Comparison of ENCODE assay signal across 15 mouse cellular contexts in genomic region chr7:19950589-19950988, GRCm38 (mm10). TPM values are rescaled to one million over a fixed set of nuclear protein-coding genes. Genes with fewer than 3 reads are reported as not detected.
DNase-seq lines count a peak whose midpoint lies in the region; ATAC-seq and TF ChIP-seq lines count a peak whose summit lies in the region.
"Had no signal": no experiment of that assay in that cellular context is flagged by ENCODE, and none has a peak within 500 bp of the region (broad histone marks: within the 10 kb centered on the region; RNA-seq: fewer than 3 reads in every experiment).

TSS of gene Igsf23 (minus strand) at chr7:19950756.

- no peak within 1 kb of the TSS for H3K9ac ChIP-seq in heart, embryonic 14.5 days (ENCODE audit: low read length)
- peak within 1 kb of the TSS; percentile 36; the same call in 1 of the 2 replicates for H3K9ac ChIP-seq in intestine, embryonic 16.5 days (ENCODE audit: low read depth, low read length)

- no peak within 1 kb of the TSS for H3K27ac ChIP-seq in heart, embryonic 14.5 days (replicated peaks in 1 of 2; ENCODE audit: control insufficient read depth in 1 of 2, insufficient read depth in 1 of 2, low read depth in 2 of 2, low read length in 2 of 2)
- H3K27ac ChIP-seq in spleen, adult 2 months (ENCODE audit: insufficient read depth, low read length): peak within 1 kb of the TSS; percentile 57
- peak within 1 kb of the TSS; percentile 7; the same call in 1 of the 2 replicates for H3K27ac ChIP-seq in intestine, embryonic 16.5 days (ENCODE audit: low read length)
- H3K27ac ChIP-seq: kidney, postnatal 0 days had no signal

- ATAC-seq in heart, embryonic 14.5 days (ENCODE audit: insufficient number of reproducible peaks, insufficient read depth, low FRiP score, low read depth): peak; percentile 55; the same call in 1 of the 2 replicates
- peak; percentile 73 for ATAC-seq in intestine, embryonic 16.5 days
- ATAC-seq: forebrain, embryonic 16.5 days had no signal

- H3K9me3 ChIP-seq in heart, embryonic 14.5 days (ENCODE audit: control insufficient read depth, low read length): no peaks in the 10 kb centered on the region
- H3K9me3 ChIP-seq in intestine, embryonic 16.5 days (ENCODE audit: control insufficient read depth, low read length): no peaks in the 10 kb centered on the region

- WGBS in heart, embryonic 14.5 days: 25% methylated on average over 9 of the region's 9 CpGs
- WGBS in spleen, adult 2 months: 74% methylated on average over 9 of the region's 9 CpGs
- 33% methylated on average over 9 of the region's 9 CpGs for WGBS in intestine, embryonic 16.5 days

- H3K4me2 ChIP-seq in heart, embryonic 14.5 days (ENCODE audit: low read length): no peak within 1 kb of the TSS
- H3K4me2 ChIP-seq in intestine, embryonic 16.5 days (ENCODE audit: low read depth, low read length): peak within 1 kb of the TSS; percentile 31

- no peak for DNase-seq in heart, adult 11 months
- DNase-seq in spleen, adult 2 months (ENCODE audit: low read depth in 1 of 2, low spot score in 2 of 2): no peak
- DNase-seq in spleen, postnatal 10 days (ENCODE audit: low spot score in 2 of 2): no peak
- DNase-seq in thymus, postnatal 25 days: peak; percentile 53
- DNase-seq in cerebellum, postnatal 14 days: no peak
- DNase-seq in adrenal gland, adult 2 months: no peak
- DNase-seq: lung, postnatal 14 days had no signal

- TF ChIP-seq CTCF in spleen, adult 2 months (IDR thresholded peaks at IDR 0.05; ENCODE audit: extremely low read depth, insufficient read depth, insufficient read length, insufficient replicate concordance): no peak

- no peak within 1 kb of the TSS for H3K4me3 ChIP-seq in heart, embryonic 14.5 days (ENCODE audit: control insufficient read depth in 1 of 2, insufficient read depth in 1 of 2, low read depth in 1 of 2, low read length in 2 of 2)
- no peak within 1 kb of the TSS for H3K4me3 ChIP-seq in spleen, adult 2 months (ENCODE audit: extremely low read depth, insufficient read depth, insufficient read length)
- peak within 1 kb of the TSS; percentile 7 for H3K4me3 ChIP-seq in intestine, embryonic 16.5 days (ENCODE audit: low read length)

- H3K4me1 ChIP-seq in heart, embryonic 14.5 days (ENCODE audit: control insufficient read depth in 2 of 2, insufficient read depth in 2 of 2, low read length in 2 of 2): peaks cover 0 to 5% of the 10 kb centered on the region in 2 experiments; a peak in 2 of 4 replicates
- no peaks in the 10 kb centered on the region for H3K4me1 ChIP-seq in spleen, adult 2 months (ENCODE audit: control insufficient read depth, insufficient read depth, insufficient read length)
- H3K4me1 ChIP-seq in intestine, embryonic 16.5 days (ENCODE audit: control insufficient read depth, insufficient read depth, low read length): peaks cover 9% of the 10 kb centered on the region

- H3K27me3 ChIP-seq in heart, embryonic 14.5 days (ENCODE audit: control insufficient read depth, insufficient read depth, low read length): no peaks in the 10 kb centered on the region
- no peaks in the 10 kb centered on the region for H3K27me3 ChIP-seq in spleen, adult 2 months (ENCODE audit: control insufficient read depth, insufficient read depth, low read length)
- no peaks in the 10 kb centered on the region for H3K27me3 ChIP-seq in intestine, embryonic 16.5 days (replicated peaks; ENCODE audit: control insufficient read depth, insufficient read depth, low read length)
- H3K27me3 ChIP-seq: CH12.LX had no signal

- TF ChIP-seq POLR2A in spleen, adult 2 months (IDR thresholded peaks at IDR 0.05; ENCODE audit: low read depth, low read length): no peak

- no peaks in the 10 kb centered on the region for H3K36me3 ChIP-seq in heart, embryonic 14.5 days (ENCODE audit: control insufficient read depth, insufficient read depth, low read length)
- no peaks in the 10 kb centered on the region for H3K36me3 ChIP-seq in spleen, adult 2 months (ENCODE audit: control insufficient read depth, insufficient read depth, low read length)
- H3K36me3 ChIP-seq in intestine, embryonic 16.5 days (ENCODE audit: control insufficient read depth, insufficient read depth, low read length): no peaks in the 10 kb centered on the region

RNA-seq across cellular contexts. Expression of gene Igsf23, which starts in this region (rescaled TPM):
- 1.3 and 1.8 TPM in 2 replicates for polyA plus RNA-seq in heart, embryonic 14.5 days (2014; fragmentation: Nextera tagmentation; extraction: Ambion mirVana)
- 1.2 and 3.9 TPM in 2 replicates for polyA plus RNA-seq in spleen, adult 2 months (2012; rRNA removed)
- polyA plus RNA-seq in intestine, embryonic 16.5 days (2015; fragmentation: Nextera tagmentation; extraction: Ambion mirVana): 14.7 and 19.1 TPM in 2 replicates
- total RNA-seq in adrenal gland, adult 2 months (2021): not detected
- polyA plus RNA-seq in adrenal gland, adult 2 months (2012; rRNA removed): 0.12 TPM in 1 of 2 replicates, not detected in the other
- total RNA-seq: left cerebral cortex, postnatal 25 days; monocyte, adult 5-6 weeks had no signal
- polyA plus RNA-seq: cortical plate, adult 2 months; forebrain, embryonic 16.5 days had no signal

Comparison
In these comparisons a context has a peak if more than half of its experiments do, and no peak if none do; other contexts are left out.
1. H3K27ac ChIP-seq: peak in spleen, adult 2 months (single experiment) and intestine, embryonic 16.5 days (single experiment); none in heart, embryonic 14.5 days (0 of 2).